Mouse (Mus musculus): ENCODE measurements around the gene Olfr1387.

GRCm38 (mm10) chr11:49410540-49410939 is 44.6 kb upstream of the Olfr1387 start:
- TF ChIP-seq GATA1 (IDR thresholded peaks at IDR 0.05; ENCODE audit: borderline replicate concordance, low read length), result no peak
- no peak for TF ChIP-seq FLI1 (IDR thresholded peaks at IDR 0.05; ENCODE audit: low read length)
